Mouse (Mus musculus) naive thymus-derived CD4-positive, alpha-beta T cell, adult 5 months (primary cell): Measurements from ENCODE around the gene Rad51. TPM values are rescaled to one million over a fixed set of nuclear protein-coding genes. Genes with fewer than 3 reads are reported as not detected.

Source experiments
- polyA plus RNA-seq: library from polyadenylated mRNA; unstranded; fragments of 100-300 nt; shearing (Covaris generic); gene quantifications from one replicate; pipeline ENCODE4 v1.2.1, GENCODE M21; 2017

The Rad51 gene
- polyA plus RNA-seq: 2.6 TPM

DNA sequence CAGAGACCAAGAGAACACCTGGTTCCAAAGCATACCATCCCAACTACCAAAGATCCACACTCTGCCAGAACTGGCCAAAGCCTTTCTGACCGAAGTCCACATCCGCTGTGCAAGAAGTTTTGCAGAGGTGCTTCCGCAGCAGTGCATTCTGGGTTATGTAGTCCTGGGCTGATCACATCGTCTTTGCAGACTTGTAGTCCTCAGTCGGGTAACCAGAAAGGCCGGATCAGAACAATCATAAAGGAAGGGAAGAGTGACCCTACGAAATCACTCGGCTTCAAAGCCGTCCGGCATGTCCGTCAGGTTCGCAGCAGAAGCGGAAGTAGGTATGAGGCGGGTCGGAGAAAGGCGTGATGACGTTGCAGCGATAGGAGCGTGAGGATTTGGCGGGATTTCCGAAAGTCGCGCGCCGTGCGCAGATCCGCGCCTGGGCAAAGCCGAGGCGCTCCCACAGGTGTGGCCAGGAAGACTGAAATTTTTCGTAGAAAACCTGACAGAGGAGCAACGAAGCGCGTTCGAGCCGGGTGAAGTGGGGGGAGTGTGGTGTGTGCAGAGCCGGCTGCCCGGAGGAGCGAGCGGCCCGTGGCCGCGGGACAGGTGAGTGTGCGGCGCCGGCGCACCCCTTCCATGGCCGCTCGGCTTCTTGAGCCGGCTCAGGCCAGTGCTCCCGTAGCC, at the start of gene Rad51:
Gene Rad51, plus strand, starts transcription at position 356 of the 675 bp plus-strand sequence.

DNA sequence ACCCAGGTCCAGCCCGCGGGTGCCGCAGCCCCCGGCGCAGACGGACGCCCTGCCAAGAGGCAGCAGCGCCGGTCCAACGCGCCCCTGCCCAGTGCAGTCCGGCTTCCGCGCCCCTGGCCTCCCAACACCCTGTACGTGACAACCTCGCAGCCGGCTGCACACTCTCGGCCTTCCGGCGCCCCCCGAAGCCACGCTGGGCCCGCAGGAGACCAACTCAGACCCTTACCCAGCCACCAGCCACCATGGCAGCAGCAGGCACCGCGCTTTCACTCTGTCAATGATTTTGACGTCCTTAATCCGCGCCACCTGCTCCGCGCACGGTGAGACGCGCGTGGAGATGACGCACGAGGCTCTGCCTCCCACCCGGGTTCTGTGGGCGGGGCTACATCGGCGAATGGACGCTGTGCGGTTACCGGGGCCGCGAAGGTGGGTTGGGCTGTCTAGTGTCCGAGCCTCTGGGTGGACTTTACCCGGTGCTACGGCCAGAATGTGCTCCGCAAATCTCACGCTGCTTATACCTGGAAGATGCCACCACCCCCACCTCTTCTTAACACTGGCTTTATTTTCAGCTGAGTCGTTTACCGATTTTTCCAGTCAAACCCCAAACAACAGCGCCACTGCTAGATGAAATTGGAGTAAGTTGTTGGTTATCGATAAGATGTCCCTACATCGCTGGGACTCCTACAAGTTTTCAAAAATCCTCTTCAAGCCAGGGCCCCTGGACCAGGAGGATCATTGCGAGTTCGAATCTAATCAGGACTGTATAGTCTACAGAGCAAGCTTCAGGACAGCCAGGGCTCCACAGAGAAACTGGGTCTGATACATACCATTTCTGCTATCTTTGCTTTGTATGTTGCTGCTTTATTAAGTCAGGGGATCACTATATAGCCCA, 44.3 kb downstream of the Rad51 start, which contains the start of gene Rmdn3:
Gene Rmdn3, minus strand, starts transcription at position 354 of the 892 bp plus-strand sequence.

DNA sequence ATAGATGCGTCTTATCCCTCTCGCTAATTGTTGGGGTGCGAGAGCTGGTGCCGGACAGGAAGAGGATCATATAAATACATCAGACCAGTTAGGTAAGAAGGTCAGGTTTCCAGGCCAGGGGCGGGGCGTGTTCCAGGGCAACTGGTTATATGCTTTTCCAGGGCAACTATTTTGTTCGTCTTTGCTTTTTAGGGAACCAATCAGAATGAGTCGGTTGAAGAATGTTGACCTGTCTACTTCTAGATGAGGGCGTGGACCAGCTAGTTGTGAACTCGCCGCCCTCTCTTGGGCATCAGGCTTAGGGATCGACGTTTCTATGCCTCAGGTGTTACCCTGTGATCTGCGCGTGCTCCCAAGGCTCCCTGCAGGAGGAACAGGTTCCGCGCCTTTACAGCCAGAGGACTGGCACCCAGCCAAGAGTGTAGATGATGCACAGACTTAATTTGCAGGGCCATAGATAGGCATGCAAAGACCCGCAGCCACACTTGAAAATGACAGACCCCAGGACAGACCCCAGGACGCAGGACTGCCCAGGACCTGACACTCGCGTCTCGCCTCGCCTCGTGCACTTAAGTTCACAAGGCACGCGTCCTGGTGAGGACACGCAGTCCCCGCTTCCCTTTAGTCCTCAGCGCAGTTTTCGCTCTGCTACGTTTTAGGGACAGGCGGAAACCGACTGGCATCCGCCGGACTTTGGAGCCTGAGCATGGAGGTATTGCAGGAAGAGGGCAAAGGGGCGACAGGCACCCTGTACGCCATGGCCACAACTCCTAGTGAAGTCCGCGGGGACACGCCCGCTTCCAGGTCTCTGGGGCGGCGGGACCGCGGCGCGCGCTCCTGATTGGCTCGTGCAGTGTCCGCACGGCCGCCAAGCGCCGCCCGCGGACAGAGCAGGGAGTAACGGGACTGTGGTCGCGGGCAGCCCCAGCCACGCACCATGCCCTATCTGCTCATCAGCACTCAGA, 54.6 kb downstream of the Rad51 start, which contains the start of gene Gchfr:
Gene Gchfr, plus strand, starts transcription at position 873 of the 965 bp plus-strand sequence.

DNA sequence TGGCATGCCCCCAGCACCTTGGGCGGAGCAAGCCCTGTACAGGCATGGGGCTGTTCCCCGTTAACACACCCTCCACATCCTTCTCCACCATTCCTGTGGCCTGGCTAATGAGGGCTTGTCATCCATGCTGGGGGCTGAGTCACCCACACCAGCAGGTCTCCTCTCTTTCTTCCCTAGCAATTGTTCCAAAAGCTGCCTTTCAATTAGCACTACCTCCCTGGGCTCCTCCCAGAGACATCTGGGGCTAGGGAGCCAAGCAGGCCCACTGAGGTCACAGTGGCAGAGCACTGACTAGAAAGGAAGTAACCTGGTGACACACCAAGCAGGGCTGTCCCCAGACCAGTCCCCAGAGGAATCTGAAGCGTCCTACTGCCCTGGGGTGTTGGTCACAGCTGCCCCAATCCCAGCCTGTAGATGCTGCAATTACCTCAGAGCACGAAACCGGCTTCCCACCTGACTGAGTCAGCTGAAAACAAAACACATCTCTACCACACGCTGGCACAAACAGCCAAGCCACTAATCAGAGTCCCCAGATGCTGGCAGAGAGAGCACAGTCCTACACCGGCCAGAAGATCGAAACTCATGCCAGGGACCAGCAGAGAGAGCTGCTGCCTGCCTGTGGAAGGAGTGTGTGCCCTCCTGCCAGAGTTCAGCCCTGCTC, 61.5 kb downstream of the Rad51 start, which contains the start of gene Gm14137:
Gene Gm14137, plus strand, starts transcription at position 519 of the 661 bp plus-strand sequence.

Other genes with a start within 250 kb of the Rad51 start
- 21.3 TPM for gene Bahd1, start 212.4 kb upstream of the Rad51 start, polyA plus RNA-seq
- gene Chst14, start 186.3 kb upstream of the Rad51 start, polyA plus RNA-seq: 1.4 TPM
- 13.4 TPM for gene Ccdc32, start 83.4 kb upstream of the Rad51 start, polyA plus RNA-seq
- 3.7 TPM for gene Rpusd2, start 78.0 kb upstream of the Rad51 start, polyA plus RNA-seq
- 2.1 TPM for gene Knl1, start 65.7 kb upstream of the Rad51 start, polyA plus RNA-seq
- 26.3 TPM for gene Rmdn3, start 44.2 kb downstream of the Rad51 start, polyA plus RNA-seq
- gene Gchfr, start 55.0 kb downstream of the Rad51 start, polyA plus RNA-seq: not detected
- gene Gm14137, start 61.7 kb downstream of the Rad51 start, polyA plus RNA-seq: 1.1 TPM
- 31.1 TPM for gene Zfyve19, start 95.8 kb downstream of the Rad51 start, polyA plus RNA-seq
- 17.9 TPM for gene Dnajc17, start 96.0 kb downstream of the Rad51 start, polyA plus RNA-seq
- not detected for gene Ppp1r14d, start 117.1 kb downstream of the Rad51 start, polyA plus RNA-seq
- gene Spint1, start 124.6 kb downstream of the Rad51 start, polyA plus RNA-seq: not detected
- gene Rhov, start 158.5 kb downstream of the Rad51 start, polyA plus RNA-seq: not detected
- gene Vps18, start 175.9 kb downstream of the Rad51 start, polyA plus RNA-seq: 16.3 TPM
- not detected for gene Dll4, start 213.0 kb downstream of the Rad51 start, polyA plus RNA-seq
- not detected for gene Chac1, start 238.4 kb downstream of the Rad51 start, polyA plus RNA-seq